Mouse (Mus musculus) hindbrain, embryonic 16.5 days (tissue): ENCODE results near the gene Rbm3. TPM values are rescaled to one million over a fixed set of nuclear protein-coding genes. Genes with fewer than 3 reads are reported as not detected.

ENCODE experiments used
- polyA plus RNA-seq: library from polyadenylated mRNA; unstranded; fragments of >200 nt; fragmentation: Nextera tagmentation; extraction: Ambion mirVana; gene quantifications from 2 replicates; pipeline ENCODE4 v1.2.1, GENCODE M21; 2015

The Rbm3 gene
- polyA plus RNA-seq, 1 experiment from 2014 or later = 303 TPM

Other genes with a start within 250 kb of the Rbm3 start
- gene Pqbp1, start 246.6 kb downstream of the Rbm3 start, polyA plus RNA-seq = 204 and 212 TPM in 2 replicates
- 161 and 163 TPM in 2 replicates for gene Timm17b, start 246.5 kb downstream of the Rbm3 start, polyA plus RNA-seq
- not detected in 2 replicates for gene Gm10491, start 238.0 kb downstream of the Rbm3 start, polyA plus RNA-seq
- not detected in 2 replicates for gene Gm10490, start 236.3 kb downstream of the Rbm3 start, polyA plus RNA-seq
- 303 and 325 TPM in 2 replicates for gene Pcsk1n, start 226.1 kb downstream of the Rbm3 start, polyA plus RNA-seq
- gene Eras, start 217.3 kb downstream of the Rbm3 start, polyA plus RNA-seq = 0.15 TPM in 1 of 2 replicates, not detected in the other
- gene Hdac6, start 198.0 kb downstream of the Rbm3 start, polyA plus RNA-seq = 70.2 and 75.9 TPM in 2 replicates
- 0.08 and 0.26 TPM in 2 replicates for gene Gata1, start 167.8 kb downstream of the Rbm3 start, polyA plus RNA-seq
- 0.25 and 0.49 TPM in 2 replicates for gene Glod5, start 127.4 kb downstream of the Rbm3 start, polyA plus RNA-seq
- 34.2 and 41.4 TPM in 2 replicates for gene Suv39h1, start 71.1 kb downstream of the Rbm3 start, polyA plus RNA-seq
- gene Was, start 55.4 kb downstream of the Rbm3 start, polyA plus RNA-seq = 0.28 and 0.29 TPM in 2 replicates
- 65.0 and 65.9 TPM in 2 replicates for gene Wdr13, start 13.0 kb downstream of the Rbm3 start, polyA plus RNA-seq
- gene Tbc1d25, start 30.3 kb upstream of the Rbm3 start, polyA plus RNA-seq = 23.2 and 23.3 TPM in 2 replicates
- 34.8 and 36.6 TPM in 2 replicates for gene Ebp, start 47.6 kb upstream of the Rbm3 start, polyA plus RNA-seq
- 50.7 and 55.4 TPM in 2 replicates for gene Porcn, start 60.6 kb upstream of the Rbm3 start, polyA plus RNA-seq
- gene Ftsj1, start 106.5 kb upstream of the Rbm3 start, polyA plus RNA-seq = 49.9 and 52.8 TPM in 2 replicates
- gene Slc38a5, start 125.3 kb upstream of the Rbm3 start, polyA plus RNA-seq = 34.6 and 43.0 TPM in 2 replicates
- gene Ssxb10, start 181.5 kb upstream of the Rbm3 start, polyA plus RNA-seq = not detected in 2 replicates
- not detected in 2 replicates for gene Ssxb9, start 221.1 kb upstream of the Rbm3 start, polyA plus RNA-seq